Mouse (Mus musculus) splenic B cell, adult 2 months (primary cell): ENCODE results near the gene Gm11020.

Experiments used
- DNase-seq: peaks from one replicate; pipeline ENCODE4 v3.0.0-alpha.2; 2011; ENCODE audit warnings: low read depth, low spot score
- H3K27me3 ChIP-seq: 2 replicates; pipeline ENCODE4 v1.6.1; 2012; ENCODE audit warnings: mild to moderate bottlenecking, low read length, moderate library complexity, mixed read lengths; ENCODE audit not compliant: control insufficient read depth, poor library complexity, insufficient read depth, severe bottlenecking
- H3K36me3 ChIP-seq: 2 replicates; pipeline ENCODE4 v1.6.1; 2012; ENCODE audit warnings: mild to moderate bottlenecking, low read length, moderate library complexity, mixed read lengths; ENCODE audit not compliant: control insufficient read depth, poor library complexity, insufficient read depth, severe bottlenecking

Gm11020 gene

DNA sequence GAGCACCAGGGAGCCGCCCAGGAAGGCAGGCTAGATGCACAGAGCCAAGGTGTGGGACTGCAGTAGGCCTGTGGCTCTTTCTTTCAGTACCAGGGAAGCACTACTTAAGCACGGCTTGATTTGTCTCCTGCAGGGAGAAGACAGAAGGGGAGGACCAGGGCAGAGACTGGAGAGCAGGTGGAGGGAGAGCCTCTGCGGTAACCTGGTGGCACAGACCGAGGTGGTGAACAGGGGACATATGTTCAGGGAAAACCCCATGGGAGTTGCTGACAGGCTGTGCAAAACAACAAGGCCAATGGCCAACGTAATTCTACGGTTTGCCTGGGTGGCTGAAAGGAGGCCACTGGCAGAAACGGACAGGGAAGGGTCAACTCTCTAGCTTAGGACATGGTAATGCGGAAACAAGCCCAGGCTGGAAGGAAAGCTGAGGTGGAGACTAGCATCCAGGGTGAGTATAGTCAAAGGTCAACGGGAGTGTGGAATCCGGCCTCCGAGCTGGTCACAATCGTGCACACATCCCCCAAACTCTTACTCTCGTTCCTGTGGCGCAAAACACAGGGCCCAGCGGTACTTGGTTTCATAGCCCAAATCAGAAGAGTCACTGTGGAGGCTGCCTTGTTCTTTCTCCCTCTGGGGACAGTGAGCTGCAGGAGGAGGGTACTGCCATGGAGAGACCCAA is 38.5 kb downstream of the Gm11020 start:
- no peak for DNase-seq
- Histone ChIP-seq H3K27me3 (no peaks in the 10 kb centered on the region), H3K36me3 (no peaks in the 10 kb centered on the region)

GRCm38 (mm10) chr8:104365695-104366094 is 44.3 kb downstream of the Gm11020 start:
- no peaks in the 10 kb centered on the region for H3K36me3 ChIP-seq
- no peaks in the 10 kb centered on the region for H3K27me3 ChIP-seq
- no peak for DNase-seq

DNA sequence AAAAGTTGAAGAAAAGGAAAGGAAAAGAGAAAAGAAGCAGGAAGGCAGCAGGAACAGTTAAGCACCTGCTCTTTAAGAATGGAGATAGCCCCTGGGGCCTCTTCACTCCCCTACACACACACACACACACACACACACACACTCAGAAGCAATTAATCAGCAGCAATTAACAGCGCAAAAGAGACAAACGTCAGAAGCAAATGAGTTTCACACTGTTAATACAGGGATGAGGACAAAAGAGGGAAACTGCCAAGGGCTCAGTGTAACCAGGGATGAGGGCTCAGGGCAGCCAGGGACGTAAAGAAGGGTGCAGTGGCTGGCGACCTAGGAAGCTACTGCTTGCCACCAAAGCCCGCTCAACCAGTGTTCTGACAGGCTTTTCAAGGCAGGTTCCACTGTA is 46.0 kb downstream of the Gm11020 start:
- Histone ChIP-seq H3K27me3 (no peaks in the 10 kb centered on the region), H3K36me3 (no peaks in the 10 kb centered on the region)
- DNase-seq = no peak

GRCm38 (mm10) chr8:104369591-104369990 is 48.2 kb downstream of the Gm11020 start:
- no peak for DNase-seq
- Histone ChIP-seq H3K36me3 (no peaks in the 10 kb centered on the region), H3K27me3 (no peaks in the 10 kb centered on the region)

DNA sequence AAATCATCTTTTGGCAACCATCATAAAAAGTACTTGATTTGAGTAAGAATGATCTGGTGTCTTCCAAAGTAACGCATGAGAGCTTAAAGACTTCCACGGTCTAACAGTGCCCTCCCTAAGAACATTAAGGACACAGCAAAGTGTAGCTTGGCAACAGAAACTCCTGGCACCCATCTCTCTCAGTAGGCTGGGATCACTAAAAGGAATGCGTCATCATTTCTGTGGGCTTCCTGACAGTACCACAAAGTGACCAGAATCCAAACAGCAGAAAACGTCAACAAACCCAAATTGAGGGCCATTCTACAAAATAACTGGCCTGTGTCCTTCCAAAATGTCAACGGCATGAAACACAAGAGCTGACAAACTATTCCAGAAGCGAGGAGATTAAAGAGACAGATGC is 48.7 kb downstream of the Gm11020 start:
- DNase-seq = no peak
- no peaks in the 10 kb centered on the region for H3K27me3 ChIP-seq
- H3K36me3 ChIP-seq = no peaks in the 10 kb centered on the region

DNA sequence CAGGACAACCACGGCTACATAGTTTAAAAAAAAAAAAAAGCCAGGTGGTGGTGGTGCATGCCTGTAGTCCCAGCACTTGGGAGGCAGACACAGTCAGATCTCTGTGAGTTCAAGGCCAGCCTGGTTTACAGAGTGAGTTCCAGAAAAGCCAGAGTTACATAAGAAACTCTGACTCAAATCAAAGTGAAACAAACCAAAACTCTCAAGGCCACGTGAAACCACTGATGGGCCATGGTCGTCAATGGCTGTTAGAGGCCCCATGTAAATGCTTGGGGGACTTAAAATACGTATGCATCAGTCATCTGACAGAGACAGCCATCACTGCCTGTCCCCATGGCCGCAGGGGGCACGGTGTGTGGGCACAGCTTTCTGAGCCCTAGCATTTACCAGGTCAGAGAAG is 49.8 kb downstream of the Gm11020 start:
- no peaks in the 10 kb centered on the region for H3K36me3 ChIP-seq
- no peaks in the 10 kb centered on the region for H3K27me3 ChIP-seq
- DNase-seq = no peak
